ENCODE assay signal across 17 mouse cellular contexts in genomic region chr7:66241855-66242412, GRCm38 (mm10).
"Had no signal": no experiment of that assay in that cellular context is flagged by ENCODE, and none has a peak within 500 bp of the region (broad histone marks: within the 10 kb centered on the region; RNA-seq: fewer than 3 reads in every experiment).

No protein-coding gene starts in this region.

- H3K27me3 ChIP-seq: limb, embryonic 15.5 days; liver, embryonic 15.5 days; lung, embryonic 15.5 days; midbrain, embryonic 15.5 days; neural tube, embryonic 13.5 days; stomach, embryonic 15.5 days had no signal

- H3K36me3 ChIP-seq: limb, embryonic 15.5 days; liver, embryonic 15.5 days; lung, embryonic 15.5 days; midbrain, embryonic 15.5 days; neural tube, embryonic 13.5 days; stomach, embryonic 15.5 days had no signal

- H3K4me2 ChIP-seq: limb, embryonic 15.5 days; liver, embryonic 15.5 days; lung, embryonic 15.5 days; midbrain, embryonic 11.5 days; midbrain, embryonic 15.5 days; neural tube, embryonic 13.5 days; stomach, embryonic 15.5 days had no signal

- ATAC-seq: inflammation-experienced regulatory T-cells, adult 6 months; midbrain, embryonic 15.5 days had no signal

- H3K9ac ChIP-seq: limb, embryonic 15.5 days; liver, embryonic 15.5 days; lung, embryonic 15.5 days; midbrain, embryonic 15.5 days; neural tube, embryonic 13.5 days; stomach, embryonic 15.5 days had no signal

- H3K9me3 ChIP-seq: limb, embryonic 15.5 days; liver, embryonic 15.5 days; lung, embryonic 15.5 days; midbrain, embryonic 15.5 days; neural tube, embryonic 13.5 days; stomach, embryonic 15.5 days had no signal

- H3K27ac ChIP-seq: kidney, postnatal 0 days; limb, embryonic 15.5 days; liver, embryonic 15.5 days; lung, embryonic 15.5 days; midbrain, embryonic 15.5 days; neural tube, embryonic 13.5 days; stomach, embryonic 15.5 days had no signal

- H3K4me3 ChIP-seq: limb, embryonic 15.5 days; liver, embryonic 15.5 days; lung, embryonic 15.5 days; midbrain, embryonic 15.5 days; neural tube, embryonic 13.5 days; stomach, embryonic 15.5 days had no signal

- H3K4me1 ChIP-seq: limb, embryonic 15.5 days; lung, embryonic 15.5 days; stomach, embryonic 15.5 days had no signal

- DNase-seq: kidney, adult 11 months; kidney, adult 9 months; kidney, postnatal 36 days; layer of hippocampus, adult 9-11 months; layer of hippocampus, postnatal 36 days; lung, postnatal 14 days; retina, postnatal 1 day; thymus, postnatal 14 days had no signal
